Mouse (Mus musculus) urinary bladder, postnatal 36 days (tissue): Measurements from ENCODE around the gene Cbx2.

Experiments used
- DNase-seq, 2 experiments: peaks; one replicate each; pipeline ENCODE4 v3.0.0; 2022; ENCODE audit warnings: low spot score in 2 of 2, mixed read lengths in 1 of 2

Cbx2 gene

DNA sequence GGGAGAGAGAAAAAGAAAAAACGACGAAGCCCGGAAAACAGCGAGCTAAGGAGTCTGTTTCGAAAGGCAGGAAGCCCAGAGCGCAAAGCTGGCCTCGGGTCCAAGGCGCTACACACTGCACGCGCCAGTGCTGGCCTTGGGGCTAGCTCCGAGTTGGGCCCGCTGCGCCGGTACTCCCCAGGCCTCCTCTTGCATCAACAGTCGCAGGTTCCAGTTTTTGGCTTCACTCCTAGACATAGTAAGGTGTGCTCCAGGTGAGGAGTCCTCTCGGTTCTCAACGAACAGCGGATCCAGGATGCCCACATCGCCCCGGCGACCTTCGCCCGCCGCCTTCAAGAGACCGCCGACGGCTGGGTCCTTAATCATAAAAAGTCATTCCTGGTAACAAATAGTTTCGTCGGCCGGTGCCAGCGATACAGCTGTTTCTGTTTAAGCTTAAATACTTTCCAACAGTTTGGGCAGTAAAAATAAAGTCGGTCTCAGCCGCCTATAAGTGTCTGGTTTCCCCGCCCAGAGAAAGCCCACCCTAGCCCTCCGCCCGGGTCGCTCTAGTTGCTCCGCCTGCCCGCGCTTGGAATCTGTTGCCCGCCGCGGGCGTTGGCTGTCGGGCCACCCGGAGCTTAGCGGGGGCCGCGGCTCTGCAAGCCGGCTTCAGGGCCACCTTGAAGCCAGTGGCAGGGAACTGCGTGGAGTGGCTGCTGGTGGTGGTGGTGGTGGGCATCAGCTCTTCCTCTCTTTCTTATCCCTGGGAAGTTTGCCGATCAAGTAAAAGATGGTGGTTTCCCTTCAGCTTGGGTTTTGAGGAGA is 19.9 kb downstream of the Cbx2 start:
- DNase-seq, result no peak

DNA sequence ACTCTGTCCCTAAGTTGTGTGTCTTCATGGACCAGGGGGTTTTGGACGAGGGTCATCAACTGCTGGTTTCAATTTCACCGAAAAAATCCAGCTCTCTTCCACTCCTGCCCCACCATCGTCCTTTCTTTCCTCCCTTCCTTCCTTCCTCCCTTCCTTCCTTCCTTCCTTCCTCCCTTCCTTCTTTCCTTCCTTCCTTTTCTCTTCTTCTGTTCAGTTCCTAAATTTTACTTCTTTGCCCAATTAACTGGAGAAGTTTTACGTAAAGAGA is 20.4 kb downstream of the Cbx2 start:
- no peak for DNase-seq

DNA sequence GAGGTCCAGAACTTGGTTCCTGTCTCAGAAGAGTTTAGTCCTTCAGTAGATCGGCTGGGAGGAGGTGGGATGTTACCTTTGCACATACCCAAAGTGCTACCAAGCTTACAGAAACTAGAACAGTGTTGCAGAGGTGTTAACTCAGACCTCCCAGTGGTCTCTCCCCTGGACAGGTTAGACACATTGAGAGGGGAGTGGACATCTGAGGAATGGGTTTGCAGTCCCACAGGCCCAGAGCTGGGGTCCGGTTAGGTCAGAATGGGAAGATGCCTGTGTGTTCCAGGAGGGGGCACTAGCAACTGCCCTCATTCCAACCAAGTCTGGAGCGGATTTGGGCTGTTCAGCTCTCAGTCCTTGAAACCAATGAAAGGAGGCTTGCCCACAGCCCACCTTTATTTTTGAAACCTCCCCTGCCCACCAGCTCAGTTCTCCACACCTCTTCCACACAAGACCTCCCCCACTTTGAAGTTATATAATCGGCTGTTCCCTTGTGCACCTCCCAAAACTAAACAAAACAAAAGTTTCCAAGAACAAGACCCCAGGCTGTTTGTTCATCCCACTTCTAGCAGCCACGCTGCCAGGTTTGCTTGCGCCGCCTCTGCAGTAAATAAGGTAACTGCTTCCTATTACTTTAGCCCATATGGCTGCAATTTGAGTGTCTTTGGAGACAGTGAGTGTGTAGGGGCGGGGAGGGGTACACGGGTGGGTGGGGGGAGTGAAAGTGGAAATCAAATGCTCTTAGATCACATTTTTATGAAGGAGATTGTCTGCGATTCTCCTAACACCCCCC is 21.2 kb downstream of the Cbx2 start:
- DNase-seq, result no peak

DNA sequence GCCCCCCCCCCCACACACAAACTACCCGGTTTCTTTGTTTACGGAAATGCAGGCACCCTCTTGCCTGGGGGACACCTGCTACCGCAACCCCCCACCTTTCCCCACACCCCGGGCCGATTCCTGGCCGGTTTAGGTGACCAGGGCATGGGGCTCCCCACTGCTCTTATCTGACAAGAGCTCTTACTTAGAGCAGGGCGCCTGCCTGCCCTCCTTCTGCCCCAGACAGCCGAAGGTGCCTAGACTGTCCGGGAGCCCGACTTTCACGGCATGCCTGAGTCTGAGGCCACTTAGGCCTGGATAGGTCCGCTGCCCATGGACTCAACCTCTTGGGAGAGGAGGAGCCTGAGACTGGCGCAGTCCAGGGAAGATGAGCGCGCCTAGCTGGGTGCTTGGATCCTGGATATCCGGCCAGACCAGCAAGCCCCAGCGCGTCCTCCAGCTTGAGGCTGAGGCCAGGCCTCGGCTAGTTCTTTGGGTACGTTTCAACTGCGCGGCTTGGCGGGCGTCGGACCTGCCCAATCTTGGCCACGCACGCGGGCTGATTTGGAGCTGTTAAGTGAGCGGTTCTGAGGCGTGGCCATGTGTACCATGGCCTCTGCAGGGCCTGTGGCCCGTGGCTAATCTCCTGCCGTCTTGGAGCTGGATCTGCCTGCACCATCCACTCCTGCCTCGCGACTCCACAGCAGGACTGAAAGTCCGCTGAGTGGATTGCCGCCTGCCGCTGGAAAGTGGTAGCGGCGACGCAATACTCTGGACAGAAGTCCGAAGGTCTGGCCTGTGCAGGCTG is 22.0 kb downstream of the Cbx2 start:
- DNase-seq, result no peak

DNA sequence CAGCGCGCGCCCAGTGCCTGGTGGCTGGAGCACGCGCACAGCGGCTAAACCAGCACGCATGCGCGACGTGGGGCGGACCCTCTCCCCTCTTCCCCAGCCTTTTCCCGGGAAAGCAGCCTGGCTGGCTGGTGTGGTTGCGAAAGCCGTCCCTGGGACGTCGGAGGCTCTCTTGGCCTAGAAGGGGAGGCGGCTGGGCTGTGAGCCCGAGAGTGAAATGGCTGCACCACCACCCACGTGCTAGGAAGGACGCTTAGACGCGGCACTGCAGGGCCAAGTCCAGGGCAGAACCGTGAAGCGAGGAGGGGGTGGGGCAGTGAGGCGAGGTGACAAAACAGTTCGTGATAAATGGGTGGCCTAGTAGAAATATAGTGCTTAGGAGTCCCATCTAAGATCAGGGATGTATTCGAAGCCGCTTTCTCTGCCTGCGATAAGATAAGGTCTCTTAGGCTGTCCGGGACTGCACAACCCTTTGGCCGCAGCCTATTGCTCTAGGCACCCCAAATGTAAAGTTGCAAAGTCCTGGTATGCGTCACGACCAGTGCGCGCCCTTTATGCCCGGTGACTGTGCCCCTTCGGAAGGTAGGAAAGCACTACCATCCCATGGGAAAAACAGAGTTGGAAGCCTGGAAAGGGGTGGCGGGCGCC is 24.0 kb downstream of the Cbx2 start:
- DNase-seq, result peak in 1 of 2 experiments; percentile 85

DNA sequence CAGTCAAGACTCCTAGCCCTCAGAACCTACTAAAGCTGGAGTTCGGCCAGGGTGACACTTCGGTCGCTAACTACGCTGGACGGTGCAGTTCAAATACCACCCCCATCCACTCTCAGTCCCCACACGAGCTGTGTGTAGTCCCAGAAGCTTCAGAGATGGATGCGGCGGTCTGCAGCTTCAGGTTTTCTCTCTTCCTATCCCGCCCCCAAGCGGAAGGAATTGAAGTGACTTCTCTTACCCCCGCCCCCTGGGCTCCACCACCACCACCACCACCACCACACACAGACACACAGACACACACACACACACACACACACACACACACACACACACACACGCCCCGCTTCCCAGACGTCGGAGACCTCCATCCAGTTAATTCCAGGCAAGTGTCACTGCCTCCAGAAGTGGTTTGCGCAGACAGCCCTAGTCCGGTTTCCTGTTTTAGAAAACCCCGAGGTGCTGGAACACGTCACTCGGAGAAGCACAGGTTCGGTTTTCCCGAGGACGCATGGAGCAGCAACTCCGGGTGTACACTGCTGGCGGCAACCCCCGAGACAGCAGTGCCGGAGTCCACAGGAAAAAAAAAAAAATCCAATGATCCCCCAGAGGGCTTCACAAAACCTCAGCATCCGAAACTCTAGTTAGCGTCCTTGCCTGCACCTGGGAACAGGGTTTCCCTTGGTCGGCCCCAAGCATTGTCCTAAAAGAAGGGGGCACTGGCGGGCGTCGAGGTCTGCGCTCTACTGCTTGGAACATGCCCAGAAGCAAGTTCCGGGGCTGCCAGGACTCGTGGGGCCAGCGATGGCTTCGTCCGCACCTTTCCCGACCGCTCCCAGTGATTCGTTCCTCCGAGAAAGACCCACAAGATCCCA is 24.7 kb downstream of the Cbx2 start:
- DNase-seq, result no peak

DNA sequence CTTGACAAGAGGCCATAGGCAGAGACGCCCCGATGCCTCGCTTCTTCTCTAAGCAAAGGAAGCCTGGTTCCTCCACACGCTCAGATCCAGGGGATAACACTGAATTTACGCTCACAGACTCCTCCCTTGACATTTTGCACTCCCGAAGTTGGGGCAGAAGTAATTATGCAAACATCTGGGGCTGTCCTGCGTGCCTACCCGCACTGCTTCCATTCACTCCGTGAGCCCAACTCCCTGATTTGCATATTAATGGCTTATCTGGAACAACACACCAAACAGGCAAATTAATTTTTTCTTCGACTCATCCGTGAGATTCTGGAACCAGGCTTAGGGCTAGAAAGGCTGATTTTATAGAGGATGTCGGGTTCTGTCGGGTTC is 25.4 kb downstream of the Cbx2 start:
- DNase-seq, result no peak

DNA sequence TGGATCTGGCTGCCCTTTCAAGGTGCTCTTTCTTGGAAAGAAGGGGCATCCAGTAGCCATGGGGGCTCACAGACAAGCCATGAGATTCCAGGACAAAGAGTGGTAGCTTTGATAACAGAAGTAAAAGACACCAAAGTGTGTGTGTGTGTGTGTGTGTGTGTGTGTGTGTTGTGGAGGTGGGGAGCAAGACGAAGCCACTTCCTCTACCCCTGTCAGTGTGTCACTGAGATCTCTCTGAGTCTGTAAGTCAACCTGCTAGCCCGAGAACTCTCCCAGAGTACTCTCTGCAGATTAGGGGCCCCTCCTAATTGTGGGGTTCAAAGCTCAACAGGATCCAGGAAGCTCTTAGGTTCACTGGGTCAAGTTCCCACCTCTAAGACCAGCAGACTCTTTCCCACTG is 27.6 kb downstream of the Cbx2 start:
- DNase-seq, result no peak

DNA sequence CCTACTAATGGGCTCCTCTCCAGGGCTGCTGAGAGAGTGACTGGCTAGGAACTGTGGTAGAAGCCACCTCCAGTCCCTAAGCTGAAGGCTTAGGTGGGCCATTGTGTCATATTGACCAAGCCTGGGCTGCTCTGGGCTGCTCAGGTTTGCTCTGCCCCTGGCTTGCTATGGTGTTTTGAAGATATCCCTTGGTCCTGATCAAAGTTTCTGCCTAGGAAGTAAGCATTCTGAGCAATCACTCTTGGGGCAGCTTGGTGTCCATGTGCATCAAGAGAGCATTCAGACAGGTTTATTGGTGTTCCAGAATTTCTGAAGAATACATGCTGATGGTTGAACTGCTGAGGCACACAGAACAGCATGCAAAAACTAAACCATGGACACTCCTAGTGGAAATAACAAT is 28.7 kb downstream of the Cbx2 start:
- no peak for DNase-seq

DNA sequence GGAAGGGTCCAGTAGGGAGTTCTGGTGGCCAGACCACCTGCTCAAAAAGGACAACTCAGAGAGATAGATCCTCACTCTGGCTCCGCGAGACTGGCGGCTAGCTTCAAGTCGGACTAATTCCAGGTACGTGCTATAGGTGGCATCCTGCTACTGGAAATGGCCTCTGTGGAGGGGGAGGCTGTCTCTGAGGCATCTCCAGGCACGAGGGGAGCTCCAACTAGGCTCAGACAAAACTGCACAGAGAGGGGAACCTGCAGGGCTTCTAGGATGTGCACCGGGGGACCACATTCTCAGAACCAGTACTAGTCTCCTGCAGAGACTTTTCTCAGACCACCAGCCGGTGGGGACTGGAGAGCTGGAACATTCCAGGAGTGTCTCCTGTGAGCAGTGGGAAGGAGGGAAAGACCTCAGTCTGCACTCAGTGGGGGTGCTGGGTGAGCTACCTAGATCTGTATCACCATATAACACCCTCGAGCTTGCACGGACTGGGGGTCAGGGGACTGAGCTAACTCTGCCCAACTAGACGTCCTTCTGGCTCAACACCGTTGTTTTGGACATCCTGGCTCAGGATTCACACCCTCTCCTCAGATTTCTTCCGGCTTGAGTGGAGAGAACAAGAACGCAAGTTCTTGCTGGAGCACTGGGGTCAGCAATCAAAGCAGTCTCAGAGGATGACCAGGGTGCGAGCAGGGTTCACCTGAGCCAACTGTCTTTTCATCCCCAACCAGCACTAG is 29.3 kb downstream of the Cbx2 start:
- no peak for DNase-seq

DNA sequence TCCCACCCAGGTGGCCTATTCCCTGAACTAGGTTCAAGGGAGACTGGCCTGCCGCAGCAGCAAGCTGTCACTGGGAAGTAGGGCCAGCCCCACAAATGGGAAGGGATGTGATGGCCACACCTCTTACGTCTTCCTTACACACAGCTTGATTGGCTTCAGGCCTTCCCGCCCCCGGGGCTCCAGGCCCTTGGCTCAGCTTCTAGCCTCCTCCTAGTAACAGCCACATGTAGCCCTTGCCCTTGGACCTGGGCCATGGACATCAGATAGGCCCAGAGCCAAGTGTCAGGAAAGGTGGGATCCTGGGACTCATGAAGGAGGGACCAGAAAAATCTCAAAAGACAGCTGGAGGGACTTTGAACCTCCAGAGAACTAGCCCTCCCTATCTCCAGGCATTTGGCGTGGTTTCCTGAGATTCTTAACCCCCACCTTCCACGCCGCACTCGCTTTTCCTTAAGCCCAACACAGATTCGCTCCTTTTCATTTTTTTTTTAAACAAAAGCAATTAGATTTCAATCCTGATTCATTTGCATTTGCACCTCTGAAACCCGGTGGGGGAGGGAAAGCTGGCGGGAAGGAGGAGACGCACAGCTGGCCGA is 30.0 kb downstream of the Cbx2 start:
- DNase-seq, result no peak

DNA sequence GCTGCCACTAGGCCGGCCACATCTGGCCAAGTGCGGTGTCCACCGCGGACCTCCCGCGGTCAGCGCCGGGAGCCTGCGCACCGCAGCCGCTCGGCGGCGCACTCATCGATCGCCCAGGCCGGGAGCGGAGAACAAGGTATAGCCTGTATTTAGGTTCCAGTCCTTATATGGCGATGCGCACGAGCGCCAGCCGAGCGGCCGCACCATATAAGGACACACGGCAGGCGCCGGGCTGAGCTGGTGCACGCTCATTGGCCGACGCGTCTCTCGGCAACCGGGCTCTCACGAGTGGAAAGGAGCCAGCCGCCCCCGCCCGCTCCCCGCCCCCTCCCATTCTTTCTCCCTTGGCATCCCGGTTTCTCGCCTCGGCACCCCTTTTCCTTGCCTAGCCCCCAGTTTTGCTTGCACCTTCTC is 30.5 kb downstream of the Cbx2 start:
- peak in 1 of 2 experiments; percentile 76 for DNase-seq

DNA sequence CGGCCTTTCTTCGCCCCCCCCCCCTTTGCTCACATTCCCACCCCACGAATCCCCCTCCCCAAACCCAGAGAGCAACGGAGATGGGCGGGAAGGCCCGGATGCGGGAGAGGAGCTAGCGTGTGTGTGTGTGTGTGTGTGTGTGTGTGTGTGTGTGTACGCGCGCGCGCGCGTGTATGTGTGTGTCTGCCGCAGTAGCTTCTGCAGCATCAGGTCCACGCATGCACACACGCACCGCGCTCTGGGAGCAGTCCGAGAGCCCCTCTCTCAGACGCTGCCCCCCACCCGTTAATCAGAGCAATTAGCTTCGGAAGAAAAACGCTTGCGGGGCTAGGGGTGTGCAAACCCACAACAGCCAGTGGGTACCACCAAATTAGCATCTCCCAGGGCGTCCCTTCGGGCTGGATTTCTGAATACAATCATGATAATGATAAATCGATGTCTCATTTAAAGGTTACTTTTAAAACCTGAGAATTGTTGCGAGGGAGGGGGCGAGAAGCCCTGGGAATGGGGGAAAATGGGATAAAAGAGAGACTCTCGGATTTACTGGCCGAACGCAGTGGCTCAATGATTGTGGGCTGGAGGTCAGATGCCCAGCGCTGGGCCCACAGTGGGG is 31.1 kb downstream of the Cbx2 start:
- DNase-seq, result no peak

DNA sequence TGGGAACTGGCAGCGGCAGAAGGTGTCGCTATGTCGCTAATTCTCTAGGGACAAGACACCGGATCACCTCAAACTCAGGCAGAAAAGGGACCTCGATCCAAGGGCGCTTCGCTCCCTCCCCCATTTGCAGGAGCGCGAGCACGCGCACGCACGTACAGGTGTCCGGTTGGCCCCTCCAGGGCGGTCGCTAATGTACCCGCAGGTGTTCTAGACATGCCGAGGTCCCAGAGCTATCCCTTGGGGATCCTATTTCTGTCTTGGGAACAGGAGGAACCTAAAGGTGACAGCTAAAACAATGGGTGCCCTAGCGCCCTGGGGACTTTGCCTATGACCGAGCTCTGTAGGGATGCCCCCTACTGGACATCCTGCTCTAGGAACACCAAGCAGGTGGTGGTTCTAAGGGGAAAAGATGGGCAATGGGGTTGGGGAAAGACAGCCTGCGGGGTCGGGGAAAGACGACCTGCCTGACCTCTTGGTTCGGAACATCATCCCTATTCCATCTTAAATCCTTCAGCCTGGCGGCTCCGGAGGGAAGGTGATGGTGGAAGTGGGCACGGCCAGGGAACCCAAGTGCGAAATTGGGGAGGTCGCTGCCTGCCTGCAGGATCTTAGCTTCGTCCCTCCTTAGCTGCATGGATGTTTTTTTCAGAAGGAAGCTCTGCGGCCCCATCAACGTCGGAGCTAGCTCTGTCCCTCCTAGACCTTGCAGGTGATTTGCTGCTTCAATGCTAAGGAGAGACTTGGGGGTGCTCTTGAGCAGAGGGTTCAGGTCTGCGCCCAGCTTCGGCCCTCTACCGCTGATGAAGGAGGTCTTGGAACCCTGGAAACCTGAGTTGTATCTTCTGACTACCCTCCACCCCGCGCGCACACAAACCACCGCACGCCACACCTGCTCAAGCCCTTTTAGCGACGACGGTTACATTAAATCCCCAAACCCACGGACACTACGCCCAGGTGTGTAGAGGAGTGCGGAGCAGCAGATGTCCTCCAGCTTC is 31.9 kb downstream of the Cbx2 start:
- peak in 1 of 2 experiments; percentile 33 for DNase-seq

DNA sequence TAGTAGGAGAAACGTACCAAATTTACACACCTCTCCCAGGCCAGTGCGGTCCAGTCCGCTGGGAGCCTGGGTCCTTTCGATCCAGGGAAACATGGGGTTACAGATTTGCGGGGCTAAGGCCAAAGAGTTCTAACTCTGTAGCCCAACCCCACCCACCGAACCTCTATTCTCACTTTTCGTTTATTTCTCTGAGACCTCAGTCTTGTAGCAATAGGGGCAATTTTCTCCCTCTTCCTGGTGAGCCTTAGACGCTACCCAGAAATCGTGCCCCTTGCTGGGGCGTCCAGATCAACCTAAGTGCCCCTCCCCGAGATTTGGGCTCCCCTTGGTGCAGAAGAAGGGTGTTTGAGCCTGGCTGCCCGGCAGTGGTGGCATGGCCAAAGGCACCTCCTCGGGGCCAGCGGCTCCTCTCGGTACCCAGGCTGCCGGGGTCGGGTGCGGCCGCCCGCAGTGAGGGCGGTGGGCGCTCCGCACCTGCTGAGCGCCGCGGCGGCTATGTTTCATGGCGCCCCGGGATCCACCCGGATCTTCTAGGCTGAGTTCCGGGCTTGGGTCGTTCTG is 32.9 kb downstream of the Cbx2 start:
- no peak for DNase-seq

DNA sequence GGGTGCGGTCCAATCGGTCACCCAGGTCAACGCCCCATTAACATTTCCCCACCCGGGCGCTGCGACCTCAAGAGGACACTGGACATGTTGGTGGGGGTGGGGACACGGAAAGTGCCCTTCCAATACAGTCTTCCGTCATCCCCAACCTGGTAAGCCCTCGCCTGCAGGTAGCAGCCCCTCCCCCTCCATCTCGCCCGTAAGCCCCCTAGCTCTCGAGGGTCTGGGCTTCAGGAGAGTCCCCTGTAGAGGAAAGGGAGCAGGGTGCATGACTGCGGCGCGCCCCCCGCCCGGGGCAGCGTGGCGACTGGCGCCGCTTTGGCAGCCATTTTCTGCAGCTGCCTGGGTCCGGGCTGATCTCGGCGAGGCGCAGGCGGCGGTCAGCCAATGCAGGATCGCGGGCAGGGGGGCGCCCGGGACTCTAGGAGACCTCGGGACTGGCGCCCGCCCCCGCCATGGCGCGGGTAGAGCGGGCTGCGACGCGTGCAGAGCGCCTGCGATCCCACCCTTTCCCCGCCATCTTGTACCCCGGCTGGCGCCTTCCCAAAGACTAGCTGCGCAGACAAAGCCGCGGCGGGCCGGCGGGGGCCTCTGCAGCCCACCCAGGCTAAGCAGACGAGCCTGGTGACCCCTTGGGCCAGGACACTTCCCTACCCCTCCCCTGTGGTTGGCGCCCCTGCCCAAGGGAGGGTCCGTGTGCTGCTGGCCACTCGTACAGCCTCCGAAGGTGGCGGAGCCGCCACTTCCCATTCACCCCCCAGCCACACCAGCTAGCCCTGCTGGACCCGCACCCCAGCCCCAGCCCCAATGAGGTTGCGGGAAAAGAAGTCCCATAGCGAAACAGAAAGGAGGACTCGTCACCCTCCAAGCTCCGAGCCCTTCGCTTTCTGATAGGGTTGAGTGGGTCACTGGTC is 33.8 kb downstream of the Cbx2 start:
- DNase-seq, result peak in 1 of 2 experiments; percentile 60

DNA sequence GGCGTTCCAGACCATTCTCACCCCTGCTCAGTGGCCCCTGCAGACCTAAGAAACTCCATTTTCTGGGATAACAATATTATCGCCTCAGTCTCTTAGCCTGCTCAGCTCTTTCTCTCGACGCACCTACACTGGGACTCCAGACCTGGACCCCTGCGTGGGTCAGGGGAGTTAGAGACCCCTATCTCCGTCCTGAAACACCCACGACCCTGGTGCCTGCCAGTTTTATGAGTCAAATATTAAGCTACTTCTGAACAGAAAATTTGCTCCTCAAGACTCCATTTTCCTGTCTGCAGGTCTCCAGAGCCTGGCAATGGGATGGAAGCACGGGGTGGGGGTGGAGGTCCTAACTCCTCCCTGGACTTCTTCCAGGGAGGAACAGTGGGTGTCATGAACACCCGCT is 34.5 kb downstream of the Cbx2 start:
- peak in 1 of 2 experiments; percentile 29 for DNase-seq
